Mouse (Mus musculus) lung, postnatal 4 days (tissue): ENCODE measurements around the gene Slc23a4.

Experiments
- DNase-seq, 2 experiments: peaks; one replicate each; pipeline ENCODE4 v3.0.0; 2021

Slc23a4 gene

DNA sequence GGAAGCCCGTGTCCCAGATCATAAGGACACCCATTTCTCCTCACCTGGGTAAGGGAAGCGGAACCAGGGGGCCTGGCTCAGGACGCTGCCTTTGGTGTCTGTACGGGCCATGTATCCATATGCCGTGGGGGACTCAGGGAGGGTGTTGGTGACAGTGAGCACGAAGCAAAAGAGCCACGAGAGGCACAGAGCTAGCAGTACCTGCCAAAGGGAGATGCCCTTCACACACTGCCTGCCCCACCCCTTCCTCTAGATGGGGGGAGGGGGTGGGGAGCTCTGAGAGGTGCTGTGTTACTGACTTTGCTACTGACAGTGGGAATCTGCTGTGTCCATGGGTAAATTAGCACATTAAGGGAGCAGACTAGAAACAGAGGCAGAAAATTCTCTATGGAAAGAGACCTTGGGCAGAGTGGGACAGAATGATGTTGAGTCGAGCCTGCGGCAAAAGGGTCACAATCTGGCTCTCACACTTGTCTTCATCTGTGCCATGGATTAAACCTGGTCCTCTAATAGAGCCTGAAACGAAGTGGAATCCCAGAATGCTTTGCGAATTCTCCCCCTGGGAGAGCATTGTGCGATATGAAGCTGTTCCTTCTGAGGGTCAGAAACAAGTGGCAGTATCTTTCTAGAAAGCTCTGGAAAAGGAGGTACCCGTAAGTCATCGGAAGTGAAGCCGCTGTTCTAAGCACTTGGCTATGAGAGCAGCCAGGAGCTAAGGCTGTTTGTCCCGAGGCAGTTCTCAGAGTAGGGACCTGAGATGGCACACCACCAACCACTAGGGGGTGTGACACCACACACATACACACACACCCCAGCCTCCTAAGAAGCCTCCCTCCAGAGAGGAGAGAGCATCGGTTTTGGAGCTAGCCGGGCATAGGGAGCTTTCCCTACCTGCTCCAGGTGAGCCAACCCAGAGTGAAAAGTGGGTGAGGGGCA, 33.0 kb downstream of the Slc23a4 start:
- DNase-seq: peak in 1 of 2 experiments; percentile 42

DNA sequence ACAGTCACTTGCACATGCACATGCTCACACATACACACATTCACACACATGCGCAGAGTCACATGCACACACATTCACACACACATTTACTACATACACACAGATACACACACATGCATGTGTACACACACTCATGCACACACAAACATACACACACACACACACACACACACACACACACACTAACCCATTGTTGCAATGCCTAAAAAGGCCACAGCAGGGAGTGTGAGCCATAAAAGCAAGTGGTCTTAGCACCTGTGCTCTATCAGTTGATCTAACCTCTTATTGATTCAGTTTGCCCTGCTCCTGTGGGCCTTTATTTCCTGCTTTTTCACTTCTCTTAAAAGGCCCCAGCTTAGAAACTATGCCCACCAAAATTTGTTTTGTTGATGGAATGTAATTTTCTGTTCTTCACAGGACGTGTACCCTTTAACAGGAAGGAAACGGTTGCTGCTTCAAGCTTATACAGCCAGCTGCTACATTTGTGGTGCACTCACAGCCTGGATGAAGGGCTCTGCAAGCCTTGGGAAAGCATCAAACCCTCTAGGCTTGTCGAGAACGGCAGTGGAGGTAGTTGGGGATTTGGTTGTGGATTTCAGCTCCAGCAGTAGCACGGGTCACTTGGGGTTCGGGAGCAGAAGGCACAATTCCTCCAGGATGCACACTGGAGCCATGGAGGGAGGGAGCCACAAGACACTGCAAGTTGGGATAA, 36.1 kb downstream of the Slc23a4 start:
- DNase-seq: no peak

DNA sequence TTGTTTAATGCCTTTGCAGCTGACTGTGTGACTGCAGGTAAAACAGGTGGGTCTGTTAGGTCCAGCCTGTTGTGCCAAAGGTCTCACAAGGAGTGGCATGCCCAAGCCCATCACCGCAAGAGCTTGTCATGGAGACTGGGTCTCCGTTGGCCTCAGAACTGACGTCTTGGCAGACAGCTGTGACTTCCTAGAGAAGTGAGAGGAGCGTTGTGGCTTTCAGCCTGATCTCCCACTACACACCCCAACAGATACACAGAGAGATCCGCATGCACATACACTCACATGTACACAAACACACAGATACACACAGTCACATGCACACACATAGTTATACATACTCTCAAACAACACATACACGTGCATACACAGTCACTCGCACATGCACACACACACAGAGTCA, 36.7 kb downstream of the Slc23a4 start:
- DNase-seq: no peak

DNA sequence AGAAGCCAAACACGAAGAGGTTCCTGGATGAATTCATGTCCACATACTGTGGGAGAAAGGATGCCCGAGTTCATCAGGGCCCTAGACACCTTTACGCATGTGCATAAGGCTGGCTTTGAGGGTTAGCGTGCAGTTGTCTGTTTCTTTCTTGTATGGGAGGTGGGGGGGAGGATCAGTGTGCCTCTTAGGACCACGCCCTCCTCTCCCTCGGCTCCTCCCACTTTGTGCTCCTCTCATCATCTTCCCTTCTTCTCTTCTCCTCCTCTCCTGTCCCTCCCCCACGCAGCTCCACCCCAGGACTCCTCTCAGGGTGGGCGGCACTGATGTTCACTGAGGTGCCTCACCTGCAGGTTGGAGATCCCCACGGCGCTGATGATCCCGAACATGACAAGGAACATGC, 39.7 kb downstream of the Slc23a4 start:
- no peak for DNase-seq

DNA sequence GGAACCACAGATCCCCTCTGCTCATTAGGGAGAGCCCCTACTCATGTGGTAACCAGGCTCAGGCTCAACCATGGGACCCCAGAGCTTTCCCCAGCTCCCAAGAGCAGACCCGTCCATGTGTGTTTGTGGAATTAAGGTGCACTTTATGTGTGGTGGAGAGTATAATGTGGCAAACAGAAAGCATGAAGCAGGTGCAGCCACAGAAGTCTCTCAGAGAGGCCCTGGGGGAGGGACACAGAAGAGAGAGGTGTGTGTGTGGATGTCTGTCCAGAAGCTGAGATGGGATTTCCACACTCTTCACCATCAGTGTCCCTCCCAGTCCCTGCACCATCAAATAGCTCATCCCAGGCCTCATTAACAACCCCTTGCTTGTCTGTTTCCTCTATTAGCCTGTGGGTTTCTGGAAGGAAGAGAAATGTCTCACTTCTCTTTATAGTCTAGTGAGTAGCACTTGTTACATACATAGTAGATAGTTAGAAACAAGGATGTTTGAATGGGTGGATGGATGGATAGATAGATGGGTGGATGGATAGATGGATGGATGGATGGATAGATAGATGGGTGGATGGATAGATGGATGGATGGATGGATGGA, 41.6 kb downstream of the Slc23a4 start:
- DNase-seq: no peak

DNA sequence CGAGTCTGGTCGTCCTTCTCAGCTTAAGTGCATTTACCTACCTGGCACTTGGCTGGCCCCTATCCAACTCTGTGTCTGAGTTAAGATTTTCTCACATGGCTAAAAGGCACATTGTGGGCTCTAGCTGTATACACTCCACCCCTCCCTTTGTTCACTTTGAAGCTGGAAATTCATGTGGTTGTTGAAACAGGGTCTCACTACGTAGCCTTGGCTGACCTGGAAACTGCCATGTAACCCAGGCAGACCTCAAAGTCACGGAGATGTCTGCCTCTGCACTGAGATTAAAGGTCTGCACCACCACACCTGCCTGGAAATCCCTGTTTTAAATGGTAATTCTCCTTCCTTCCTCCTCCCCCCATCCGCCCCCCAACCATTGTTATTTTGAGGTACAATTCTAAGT, 44.7 kb downstream of the Slc23a4 start:
- DNase-seq: no peak

DNA sequence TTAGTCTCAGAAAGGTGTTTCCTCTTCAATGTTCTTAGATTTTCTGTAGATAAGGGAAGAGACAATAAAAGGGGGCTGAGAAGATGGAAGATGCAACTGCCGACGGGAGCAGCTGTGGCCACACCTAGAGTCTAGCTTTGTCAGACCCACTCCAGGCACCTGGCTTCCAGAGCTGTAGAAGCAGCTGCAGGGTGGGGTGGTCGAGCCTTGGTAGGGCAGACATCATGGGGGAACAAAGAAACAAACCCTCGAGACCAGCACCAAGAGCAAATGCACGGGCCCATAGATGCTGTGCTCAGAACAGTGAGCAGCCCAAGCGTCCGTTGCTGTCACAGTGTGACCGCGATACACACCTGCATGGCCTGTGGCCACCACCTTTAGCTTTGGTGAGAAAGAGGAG, 45.8 kb downstream of the Slc23a4 start:
- DNase-seq: no peak

DNA sequence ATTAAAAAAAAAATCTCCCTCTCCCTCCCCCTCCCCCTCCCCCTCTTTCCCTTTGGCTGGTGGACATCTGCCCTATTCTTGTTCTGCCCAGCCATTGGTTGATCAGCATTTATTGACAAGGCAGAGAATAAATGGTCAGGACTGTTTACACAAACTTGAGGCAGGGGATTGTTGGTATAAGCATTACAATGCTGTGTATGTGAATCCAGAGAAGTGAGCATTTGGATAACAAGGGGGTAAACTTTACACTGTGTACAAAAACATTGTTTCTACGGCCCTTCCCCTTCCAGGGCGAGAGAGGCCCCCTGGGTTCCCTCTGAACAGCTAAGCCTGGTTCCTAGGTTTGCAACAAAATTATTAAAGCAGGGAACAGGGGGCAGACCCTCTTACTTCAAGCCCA, 46.7 kb downstream of the Slc23a4 start:
- no peak for DNase-seq

DNA sequence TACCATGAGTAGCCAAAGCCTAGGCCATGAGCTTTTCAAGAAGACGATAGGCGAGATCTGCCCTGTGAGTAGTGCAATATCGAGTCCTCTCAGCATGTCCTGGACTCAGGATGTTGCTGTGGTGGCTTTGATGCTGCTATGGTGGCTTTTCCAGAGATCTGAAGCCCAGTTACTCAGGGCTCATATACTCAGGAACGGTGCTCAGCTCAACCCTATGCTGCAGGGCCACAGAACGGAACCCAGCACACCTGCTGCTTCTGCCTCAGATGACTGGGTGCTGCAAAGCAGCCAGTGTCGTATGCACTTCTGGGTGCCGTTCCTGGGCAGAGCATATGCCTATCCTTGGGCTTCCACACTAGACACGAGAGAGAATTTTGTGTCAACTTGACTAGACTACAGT, 48.8 kb downstream of the Slc23a4 start:
- no peak for DNase-seq

DNA sequence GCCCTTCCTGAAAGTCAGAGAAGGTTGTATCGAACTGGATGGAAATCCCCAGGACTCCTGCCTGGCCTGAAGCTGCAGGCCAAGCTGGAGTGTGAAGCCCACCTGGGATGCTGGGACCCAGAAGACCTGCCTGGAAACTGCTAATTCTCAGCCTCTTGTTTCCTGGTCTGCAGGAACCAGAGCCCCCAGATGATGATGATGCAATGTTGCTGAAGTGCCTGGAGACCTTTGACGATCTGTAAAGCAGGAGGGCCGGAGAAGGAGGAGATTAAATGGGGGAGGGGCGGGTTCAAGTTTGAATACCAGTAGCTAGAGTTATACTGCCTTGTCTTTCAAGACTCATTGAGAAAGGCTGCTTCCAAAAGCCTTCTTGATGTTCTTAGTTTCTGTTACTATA, 49.3 kb downstream of the Slc23a4 start:
- DNase-seq: no peak

DNA sequence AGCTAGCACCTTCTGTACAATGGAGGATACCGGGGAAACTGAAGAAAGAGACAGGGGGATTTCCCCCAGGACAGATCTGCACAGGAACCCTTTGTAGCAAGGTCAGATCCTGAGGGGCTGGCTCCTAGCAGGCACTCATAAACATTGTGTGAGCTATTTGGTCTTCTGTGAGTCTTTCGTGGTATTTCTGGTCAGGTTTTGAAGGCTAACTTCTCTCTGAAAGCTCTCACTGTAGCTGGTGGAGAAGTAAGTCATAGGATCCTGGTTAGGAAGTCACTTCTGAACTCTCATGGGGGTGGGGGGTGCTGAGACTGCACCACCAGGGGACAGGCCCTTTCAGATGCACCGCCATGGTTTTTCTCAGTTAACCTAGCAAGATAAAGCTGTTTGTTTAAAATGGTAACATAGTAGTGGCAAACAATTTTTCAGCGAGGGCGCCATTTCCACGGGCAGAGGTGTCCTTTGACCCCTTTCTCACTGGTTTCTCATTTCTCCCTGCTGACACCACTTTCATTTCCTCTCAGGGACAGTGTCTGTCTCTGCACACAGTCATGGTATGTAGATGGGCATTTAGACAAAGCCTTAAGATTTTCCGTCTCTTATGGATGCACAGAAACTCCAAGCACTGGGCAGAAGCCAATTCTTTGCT, 49.8 kb downstream of the Slc23a4 start:
- DNase-seq: no peak

DNA sequence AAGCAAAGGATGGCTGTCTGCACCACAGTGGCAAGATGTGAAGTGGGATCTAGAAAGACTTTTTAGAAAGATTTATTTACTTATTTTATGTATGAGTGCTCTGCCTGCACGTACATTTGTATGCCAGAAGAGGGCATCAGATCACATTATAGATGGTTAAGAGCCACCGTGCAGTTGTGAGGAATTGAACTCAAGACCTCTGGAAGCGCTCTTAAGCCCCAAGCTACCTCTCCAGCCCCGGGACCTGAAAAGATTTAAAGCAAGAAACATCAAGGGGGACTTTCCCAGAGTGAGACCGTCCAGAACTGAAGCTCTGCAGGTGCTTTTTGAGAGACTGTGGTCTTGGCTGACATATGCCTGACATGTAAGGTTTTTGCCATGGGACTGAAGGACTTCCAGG, 51.5 kb downstream of the Slc23a4 start:
- no peak for DNase-seq

DNA sequence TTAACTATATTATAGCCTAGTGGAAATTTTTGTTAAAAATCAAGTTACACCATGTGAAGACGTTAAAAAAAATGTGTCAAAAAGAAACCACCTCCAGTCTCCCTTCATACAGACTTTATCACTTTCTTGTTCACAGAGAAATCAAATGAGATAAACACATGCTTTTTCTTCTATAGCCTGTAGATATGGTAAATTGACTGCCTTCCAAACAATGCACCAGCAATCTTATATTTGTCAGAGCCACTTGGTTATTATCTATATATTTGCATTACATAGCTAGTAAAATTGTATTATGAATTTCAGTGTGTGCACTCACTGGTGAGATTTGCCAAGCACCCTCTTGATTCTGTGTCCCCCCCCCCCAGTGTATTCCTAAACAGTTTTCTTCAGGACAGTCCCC, 55.6 kb downstream of the Slc23a4 start:
- no peak for DNase-seq

DNA sequence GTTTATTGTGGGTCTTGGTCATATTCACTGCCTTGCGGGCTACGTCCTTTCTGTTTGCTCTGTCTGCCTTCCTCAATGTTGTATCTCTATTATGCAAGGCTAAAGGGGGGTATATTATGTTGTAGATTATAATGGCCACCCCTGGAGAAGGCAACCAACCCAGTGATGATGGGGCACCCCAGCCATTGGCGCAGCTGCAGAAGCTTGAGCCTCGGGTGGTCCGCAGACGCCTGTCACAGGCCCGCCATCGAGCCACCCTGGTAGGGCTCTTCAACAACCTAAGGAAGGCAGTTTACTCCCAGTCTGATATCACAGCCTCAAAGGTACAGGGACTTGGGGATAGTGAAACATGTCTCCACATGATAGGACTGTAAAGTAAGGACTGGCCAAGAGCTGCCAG, 60.6 kb downstream of the Slc23a4 start:
- no peak for DNase-seq

DNA sequence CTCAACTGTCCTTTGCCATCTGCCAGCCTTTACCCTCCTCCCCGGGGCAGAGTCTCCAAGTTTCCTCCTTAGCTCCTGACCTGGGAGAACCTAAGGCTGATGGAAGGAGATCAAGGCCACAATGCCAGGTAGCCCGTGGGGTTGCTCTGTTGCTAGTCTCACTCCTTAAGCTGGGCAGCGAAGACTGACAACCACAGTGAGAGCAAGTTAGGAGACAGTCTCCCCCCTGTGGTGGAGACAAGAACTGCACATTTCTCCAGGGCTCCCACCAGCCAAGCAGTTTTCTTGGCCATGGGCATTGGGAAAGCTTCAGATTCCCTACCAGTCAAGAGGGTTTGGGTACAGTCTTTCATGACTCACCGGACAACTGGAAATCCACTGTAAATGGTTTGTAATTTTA, 61.0 kb downstream of the Slc23a4 start:
- DNase-seq: peak; percentile 55 to 78

DNA sequence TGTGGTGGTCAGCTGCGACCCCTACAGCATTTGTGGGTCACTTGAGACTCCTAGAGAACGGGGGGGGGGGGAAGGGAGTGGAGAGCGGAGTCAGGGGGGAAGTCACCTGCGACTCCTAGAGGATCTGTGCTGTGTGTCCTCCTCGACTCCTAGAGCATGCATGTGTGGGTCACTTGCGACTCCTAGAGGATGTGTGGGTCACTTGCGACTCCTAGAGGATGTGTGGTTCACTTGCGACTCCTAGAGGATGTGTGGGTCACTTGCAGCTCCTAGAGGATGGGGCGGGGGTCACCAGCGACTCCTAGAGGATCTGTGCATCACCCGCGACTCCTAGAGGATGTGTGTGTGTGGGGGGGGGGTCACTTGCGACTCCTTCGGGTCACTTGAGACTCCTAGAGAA, 66.3 kb downstream of the Slc23a4 start:
- DNase-seq: peak; percentile 71 to 79

DNA sequence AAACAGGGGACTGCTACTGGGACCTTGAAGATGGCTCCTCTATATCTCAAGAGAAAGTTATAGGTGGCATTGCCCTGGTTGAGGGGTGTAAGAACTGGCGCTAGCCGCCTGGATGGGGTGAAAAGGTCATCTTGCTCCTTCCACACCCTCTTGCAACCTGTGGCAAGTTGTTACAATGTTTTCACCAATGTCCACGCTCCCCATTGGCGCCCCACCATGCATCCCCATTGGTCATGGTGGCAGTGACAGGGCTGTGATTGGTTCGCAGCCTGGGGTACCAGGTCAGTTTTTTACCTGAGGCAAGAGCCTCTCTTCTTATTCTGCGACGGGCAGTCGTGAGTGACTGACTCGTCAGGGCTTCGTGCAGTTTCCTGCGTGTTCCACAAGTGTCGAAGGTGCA, 67.6 kb downstream of the Slc23a4 start:
- no peak for DNase-seq

DNA sequence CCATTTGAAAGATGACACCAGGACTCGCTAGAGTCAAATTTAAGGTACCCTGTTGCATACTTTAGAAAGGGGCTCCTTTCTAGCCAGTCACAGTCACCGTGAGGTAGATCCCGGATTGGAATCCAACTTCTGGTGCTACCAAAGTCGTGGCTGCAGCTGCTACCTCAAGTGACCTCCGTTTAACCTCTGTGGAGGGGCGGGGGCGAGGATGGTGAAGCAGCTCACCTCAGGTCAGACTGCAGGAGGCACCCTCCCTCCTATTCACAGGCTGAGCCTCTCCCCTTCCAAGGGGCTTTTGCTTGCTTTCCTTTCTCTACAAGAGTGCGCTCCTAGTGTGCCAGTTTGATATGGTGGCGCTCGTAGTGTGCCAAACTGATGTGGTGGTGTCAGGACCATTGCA, 68.2 kb downstream of the Slc23a4 start, which contains the start of gene Stra8:
Gene Stra8 (plus strand): TSS at position 208 of the 400 bp plus-strand sequence.
- no peak for DNase-seq

DNA sequence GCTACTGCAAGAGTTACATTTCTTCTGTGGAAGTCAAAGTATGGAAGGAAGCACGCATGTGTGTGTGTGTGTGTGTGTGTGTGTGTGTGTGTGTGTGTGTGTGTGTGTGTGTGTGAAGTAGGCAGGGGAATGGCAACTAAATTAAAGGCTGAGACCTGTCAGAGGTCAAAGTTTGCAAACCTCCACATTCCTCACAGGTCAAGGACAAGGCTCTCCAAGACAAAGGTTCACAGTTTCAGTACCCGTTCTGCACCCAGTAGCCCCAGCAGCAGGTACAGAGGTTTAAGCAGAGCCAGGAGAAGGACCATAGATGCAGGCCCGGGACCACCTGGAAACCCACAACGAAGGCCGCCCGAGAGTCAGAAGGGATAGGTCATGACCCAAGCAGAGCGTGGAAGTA, 69.1 kb downstream of the Slc23a4 start:
- DNase-seq: no peak

DNA sequence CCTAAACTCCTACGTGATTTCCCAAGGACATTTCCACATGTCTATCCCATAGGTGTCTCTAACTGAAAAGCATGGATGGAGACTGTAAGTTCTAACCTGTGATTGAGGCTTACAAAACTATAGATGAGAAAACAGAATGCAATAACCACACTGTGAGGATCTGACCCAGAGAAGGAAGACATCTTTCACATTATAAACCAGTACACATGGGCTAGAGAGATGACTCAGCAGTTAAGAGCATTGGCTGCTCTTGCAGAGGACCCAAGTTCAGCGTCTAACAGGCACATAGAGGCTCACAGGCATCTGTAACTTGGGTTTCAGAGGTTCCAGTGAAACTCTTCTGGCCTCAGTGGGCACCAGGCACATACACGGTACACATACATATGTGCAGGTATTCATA, 73.7 kb downstream of the Slc23a4 start:
- DNase-seq: no peak

DNA sequence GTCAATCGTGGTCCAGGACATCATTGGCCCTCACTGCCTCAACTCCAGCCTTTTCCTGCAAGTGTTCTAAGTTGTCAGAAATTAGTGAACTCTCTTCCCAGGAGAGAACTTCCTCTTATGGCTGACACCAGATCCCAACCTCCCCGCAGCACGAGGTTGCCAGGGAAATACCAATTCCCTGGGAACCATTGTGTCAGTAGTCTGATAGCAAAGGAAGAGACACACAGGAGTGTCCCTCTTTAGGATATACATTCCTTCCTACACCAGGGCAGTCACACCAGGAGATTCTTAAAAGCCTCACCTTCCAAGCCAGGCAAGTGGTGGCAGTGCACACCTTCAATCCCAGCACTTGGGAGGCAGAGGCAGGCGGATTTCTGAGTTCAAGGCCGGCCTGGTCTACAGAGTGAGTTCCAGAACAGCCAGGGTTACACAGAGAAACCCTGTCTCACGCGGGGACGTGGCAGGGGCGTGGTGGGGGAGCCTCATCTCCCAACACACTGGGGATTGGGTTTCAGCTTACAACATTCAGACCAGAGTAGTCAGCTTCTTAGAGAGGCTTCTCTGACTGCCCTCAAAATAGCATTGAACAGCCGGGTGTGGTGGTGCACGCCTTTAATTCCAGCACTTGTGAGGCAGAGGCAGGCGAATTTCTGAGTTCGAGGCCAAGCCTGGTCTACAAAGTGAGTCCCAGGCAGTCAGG, 74.7 kb downstream of the Slc23a4 start:
- DNase-seq: no peak

DNA sequence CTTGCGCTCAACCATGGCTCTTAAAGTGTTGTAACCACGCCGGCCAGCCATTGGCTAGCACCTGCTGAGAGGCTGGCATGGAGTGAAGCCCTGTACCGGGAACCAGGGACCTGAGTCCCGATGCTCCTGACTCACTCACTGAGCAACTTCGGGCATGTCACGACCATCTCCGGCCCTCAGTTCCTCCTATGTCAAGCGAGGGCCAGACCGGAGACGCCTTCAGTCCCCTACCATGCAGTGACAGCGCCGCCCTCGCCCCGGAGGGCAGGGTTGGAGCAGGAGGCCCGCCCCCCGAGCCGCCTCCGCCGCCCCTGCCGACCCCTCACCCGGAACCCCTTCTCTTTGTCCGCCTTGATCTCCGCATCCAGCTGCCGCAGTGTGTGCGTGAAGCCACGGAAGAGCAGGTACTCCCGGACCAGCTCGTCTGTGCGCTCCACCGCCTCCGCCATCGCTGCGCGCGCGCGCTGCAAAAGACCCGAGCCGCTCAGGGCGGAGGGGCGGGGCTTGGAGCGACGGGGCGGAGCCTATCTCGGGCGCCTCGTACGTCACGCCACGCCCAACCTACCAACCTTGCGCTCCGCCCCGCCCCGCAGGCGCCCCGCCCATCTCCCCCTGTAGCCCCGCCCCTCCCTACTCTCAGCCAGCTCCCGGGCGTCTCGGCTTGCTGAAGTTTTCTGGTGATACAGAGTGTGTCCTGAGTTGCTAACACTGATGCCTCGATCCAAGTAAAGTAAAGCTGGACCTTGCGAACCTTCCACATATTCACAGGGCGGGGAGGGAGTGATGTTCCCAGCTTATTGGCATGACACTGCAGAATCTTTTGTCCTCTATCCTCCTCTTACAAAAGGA, 77.6 kb downstream of the Slc23a4 start, which contains the start of gene Wdr91:
Gene Wdr91 (minus strand): TSS at position 506 of the 849 bp plus-strand sequence.
- peak; percentile 93 to 96 for DNase-seq
